Mouse (Mus musculus) brown adipose tissue, adult 24 weeks (tissue): Measurements from ENCODE around the gene Srsf1. TPM values are rescaled to one million over a fixed set of nuclear protein-coding genes. Genes with fewer than 3 reads are reported as not detected.
A peak's percentile ranks its signal among the peaks of the same experiment; 100 is the strongest.

ENCODE experiments used
- H3K27ac ChIP-seq: fragments of 200-500 bp; replicated peaks from 2 replicates; pipeline ENCODE4 v1.5.1; 2012; ENCODE audit warnings: low read depth, mild to moderate bottlenecking, low read length
- H3K4me1 ChIP-seq: fragments of 200-500 bp; 2 replicates; pipeline ENCODE4 v1.6.1; 2012; ENCODE audit warnings: low read length, mixed read lengths; ENCODE audit not compliant: control insufficient read depth, insufficient read depth, insufficient read length
- H3K4me3 ChIP-seq: fragments of 200-500 bp; 2 replicates; pipeline ENCODE4 v1.5.1; 2012; ENCODE audit warnings: low read depth, mild to moderate bottlenecking, low read length, moderate library complexity; ENCODE audit not compliant: insufficient read depth
- polyA plus RNA-seq: library from polyadenylated mRNA; stranded (reverse); fragments of >200 nt; gene quantifications from 2 replicates; pipeline ENCODE4 v1.2.4, GENCODE M21; 2012; ENCODE audit not compliant: missing spikeins, insufficient read depth, insufficient read length

Gene Srsf1
- polyA plus RNA-seq, 1 experiment = 52.3 TPM

- Histone ChIP-seq H3K27ac (no peak overlapping the region), H3K4me3 (no peak overlapping the region), H3K4me1 (peaks cover 5% of the 10 kb centered on the region; the same call in 1 of the 2 replicates)
Observed at GRCm38 (mm10) chr11:88073343-88073875, 26.2 kb downstream of the Srsf1 start.

- Histone ChIP-seq H3K4me1 (peaks cover 5% of the 10 kb centered on the region; the same call in 1 of the 2 replicates), H3K27ac (no peak overlapping the region), H3K4me3 (no peak overlapping the region)
Observed at GRCm38 (mm10) chr11:88075701-88076100, 28.5 kb downstream of the Srsf1 start.

- Histone ChIP-seq H3K27ac (no peak overlapping the region), H3K4me3 (no peak overlapping the region), H3K4me1 (peaks cover 5% of the 10 kb centered on the region; the same call in 1 of the 2 replicates)
Observed at GRCm38 (mm10) chr11:88076394-88076793, 29.2 kb downstream of the Srsf1 start.

- no peaks in the 10 kb centered on the region for H3K4me1 ChIP-seq
- H3K27ac ChIP-seq = no peak overlapping the region
- no peak overlapping the region for H3K4me3 ChIP-seq
Observed at GRCm38 (mm10) chr11:88083699-88084098, 36.5 kb downstream of the Srsf1 start.

- H3K4me3 ChIP-seq = peak overlapping the region; percentile 32; the same call in 1 of the 2 replicates
- peaks cover 3% of the 10 kb centered on the region; the same call in 1 of the 2 replicates for H3K4me1 ChIP-seq
- no peak overlapping the region for H3K27ac ChIP-seq
Observed at GRCm38 (mm10) chr11:88086737-88087627, 39.8 kb downstream of the Srsf1 start.

- Histone ChIP-seq H3K27ac (no peak overlapping the region), H3K4me1 (peaks cover 3% of the 10 kb centered on the region; the same call in 1 of the 2 replicates), H3K4me3 (no peak overlapping the region)
Observed at GRCm38 (mm10) chr11:88089150-88089549, 42.0 kb downstream of the Srsf1 start.

GRCm38 (mm10) chr11:88090293-88090692 lies 43.1 kb downstream of the Srsf1 start:
- Histone ChIP-seq H3K27ac (no peak overlapping the region), H3K4me3 (no peak overlapping the region), H3K4me1 (peaks cover 3% of the 10 kb centered on the region; the same call in 1 of the 2 replicates)

- Histone ChIP-seq H3K4me1 (peaks cover 6% of the 10 kb centered on the region; the same call in 1 of the 2 replicates), H3K4me3 (no peak overlapping the region), H3K27ac (no peak overlapping the region)
Observed at GRCm38 (mm10) chr11:88091949-88092348, 44.8 kb downstream of the Srsf1 start.

- Histone ChIP-seq H3K4me1 (peaks cover 11% of the 10 kb centered on the region; the same call in 1 of the 2 replicates), H3K4me3 (no peak overlapping the region), H3K27ac (peak overlapping the region; percentile 47)
Observed at GRCm38 (mm10) chr11:88097173-88097572, 50.0 kb downstream of the Srsf1 start.

GRCm38 (mm10) chr11:88098021-88098729 lies 51.0 kb downstream of the Srsf1 start, which contains the start of gene Cuedc1:
Gene Cuedc1 (plus strand): TSS chr11:88098058.
- Histone ChIP-seq H3K27ac (peak within 1 kb of the TSS; percentile 75), H3K4me3 (peak within 1 kb of the TSS; percentile 98), H3K4me1 (peaks cover 11% of the 10 kb centered on the region; the same call in 1 of the 2 replicates)

- peaks cover 11% of the 10 kb centered on the region; the same call in 1 of the 2 replicates for H3K4me1 ChIP-seq
- peak overlapping the region; percentile 98 for H3K4me3 ChIP-seq
- peak overlapping the region; percentile 98 for H3K27ac ChIP-seq
Observed at GRCm38 (mm10) chr11:88098787-88099598, 51.8 kb downstream of the Srsf1 start.

GRCm38 (mm10) chr11:88099599-88100023 lies 52.4 kb downstream of the Srsf1 start:
- Histone ChIP-seq H3K27ac (peak overlapping the region; percentile 98), H3K4me3 (peak overlapping the region; percentile 98), H3K4me1 (peaks cover 14% of the 10 kb centered on the region; the same call in 1 of the 2 replicates)

GRCm38 (mm10) chr11:88100170-88100569 lies 53.0 kb downstream of the Srsf1 start:
- Histone ChIP-seq H3K4me3 (no peak overlapping the region), H3K27ac (peak overlapping the region; percentile 35; the same call in 1 of the 2 replicates)

More at GRCm38 (mm10) chr11:88100170-88100569, 53.0 kb downstream of the Srsf1 start:
- H3K4me1 ChIP-seq = peaks cover 14% of the 10 kb centered on the region; the same call in 1 of the 2 replicates
